Mouse (Mus musculus): ENCODE measurements around the gene Pla2g5. TPM values are rescaled to one million over a fixed set of nuclear protein-coding genes. Genes with fewer than 3 reads are reported as not detected.
"Not testable (repeated sequence)": the region's sequence is repeated elsewhere in the genome, so short reads cannot be mapped to it uniquely, and the experiment has no call there.

Pla2g5 gene
- polyA plus RNA-seq, 1 experiment from 2014 or later, result 0.32 TPM

- not testable (repeated sequence) for H3K9ac ChIP-seq (replicated peaks; ENCODE audit: low read depth, low read length); H3K36me3 ChIP-seq (ENCODE audit: control insufficient read depth, insufficient read depth, low read length); H3K9me3 ChIP-seq (ENCODE audit: control insufficient read depth, low read depth, low read length); ATAC-seq (ENCODE audit: insufficient number of reproducible peaks, insufficient read depth, low FRiP score, low read depth); H3K27me3 ChIP-seq (ENCODE audit: control insufficient read depth, insufficient read depth, low read length); H3K4me1 ChIP-seq (ENCODE audit: control insufficient read depth, insufficient read depth, low read length); H3K27ac ChIP-seq (ENCODE audit: low read length); H3K4me3 ChIP-seq (ENCODE audit: low read depth, low read length); H3K4me2 ChIP-seq (replicated peaks; ENCODE audit: low read depth, low read length)
- 80% methylated on average over 2 of the region's 2 CpGs for WGBS
Measured at GRCm38 (mm10) chr4:138824161-138824560, 39.1 kb downstream of the Pla2g5 start.

- 85% methylated on average over 2 of the region's 2 CpGs for WGBS
- Histone ChIP-seq H3K9ac (replicated peaks; ENCODE audit: low read depth, low read length) (no peak overlapping the region), H3K4me1 (ENCODE audit: control insufficient read depth, insufficient read depth, low read length) (peaks cover under 1% of the 10 kb centered on the region; the same call in 1 of the 2 replicates), H3K36me3 (ENCODE audit: control insufficient read depth, insufficient read depth, low read length) (no peaks in the 10 kb centered on the region), H3K4me3 (ENCODE audit: low read depth, low read length) (no peak overlapping the region), H3K4me2 (replicated peaks; ENCODE audit: low read depth, low read length) (no peak overlapping the region), H3K27ac (ENCODE audit: low read length) (no peak overlapping the region), H3K9me3 (ENCODE audit: control insufficient read depth, low read depth, low read length) (no peaks in the 10 kb centered on the region), H3K27me3 (ENCODE audit: control insufficient read depth, insufficient read depth, low read length) (no peaks in the 10 kb centered on the region)
- no peak for ATAC-seq (ENCODE audit: insufficient number of reproducible peaks, insufficient read depth, low FRiP score, low read depth)
Measured at GRCm38 (mm10) chr4:138821036-138821435, 42.2 kb downstream of the Pla2g5 start.

- H3K4me1 ChIP-seq (ENCODE audit: control insufficient read depth, insufficient read depth, low read length), result no peaks in the 10 kb centered on the region
- no peaks in the 10 kb centered on the region for H3K36me3 ChIP-seq (ENCODE audit: control insufficient read depth, insufficient read depth, low read length)
- no peak overlapping the region for H3K9ac ChIP-seq (replicated peaks; ENCODE audit: low read depth, low read length)
- no peaks in the 10 kb centered on the region for H3K9me3 ChIP-seq (ENCODE audit: control insufficient read depth, low read depth, low read length)
- no peak for ATAC-seq (ENCODE audit: insufficient number of reproducible peaks, insufficient read depth, low FRiP score, low read depth)
- H3K27ac ChIP-seq (ENCODE audit: low read length), result no peak overlapping the region
- no peaks in the 10 kb centered on the region for H3K27me3 ChIP-seq (ENCODE audit: control insufficient read depth, insufficient read depth, low read length)
- no peak overlapping the region for H3K4me3 ChIP-seq (ENCODE audit: low read depth, low read length)
- H3K4me2 ChIP-seq (replicated peaks; ENCODE audit: low read depth, low read length), result no peak overlapping the region
- 39% methylated on average over 8 of the region's 8 CpGs for WGBS
Measured at GRCm38 (mm10) chr4:138819101-138819500, 44.2 kb downstream of the Pla2g5 start.

- Histone ChIP-seq H3K9ac (replicated peaks; ENCODE audit: low read depth, low read length) (no peak overlapping the region), H3K9me3 (ENCODE audit: control insufficient read depth, low read depth, low read length) (no peaks in the 10 kb centered on the region), H3K27me3 (ENCODE audit: control insufficient read depth, insufficient read depth, low read length) (no peaks in the 10 kb centered on the region), H3K36me3 (ENCODE audit: control insufficient read depth, insufficient read depth, low read length) (no peaks in the 10 kb centered on the region), H3K4me2 (replicated peaks; ENCODE audit: low read depth, low read length) (no peak overlapping the region), H3K4me1 (ENCODE audit: control insufficient read depth, insufficient read depth, low read length) (no peaks in the 10 kb centered on the region), H3K27ac (ENCODE audit: low read length) (no peak overlapping the region), H3K4me3 (ENCODE audit: low read depth, low read length) (no peak overlapping the region)
- ATAC-seq (ENCODE audit: insufficient number of reproducible peaks, insufficient read depth, low FRiP score, low read depth), result no peak
- WGBS, result 73% methylated on average over 6 of the region's 6 CpGs
Measured at GRCm38 (mm10) chr4:138817736-138818135, 45.5 kb downstream of the Pla2g5 start.

GRCm38 (mm10) chr4:138816166-138816565, 47.1 kb downstream of the Pla2g5 start:
- ATAC-seq (ENCODE audit: insufficient number of reproducible peaks, insufficient read depth, low FRiP score, low read depth), result no peak
- WGBS, result 74% methylated on average over 9 of the region's 9 CpGs
- no peaks in the 10 kb centered on the region for H3K27me3 ChIP-seq (ENCODE audit: control insufficient read depth, insufficient read depth, low read length)
- H3K36me3 ChIP-seq (ENCODE audit: control insufficient read depth, insufficient read depth, low read length), result no peaks in the 10 kb centered on the region
- no peak overlapping the region for H3K27ac ChIP-seq (ENCODE audit: low read length)
- no peak overlapping the region for H3K4me3 ChIP-seq (ENCODE audit: low read depth, low read length)
- H3K9ac ChIP-seq (replicated peaks; ENCODE audit: low read depth, low read length), result no peak overlapping the region
- H3K9me3 ChIP-seq (ENCODE audit: control insufficient read depth, low read depth, low read length), result no peaks in the 10 kb centered on the region
- no peaks in the 10 kb centered on the region for H3K4me1 ChIP-seq (ENCODE audit: control insufficient read depth, insufficient read depth, low read length)
- no peak overlapping the region for H3K4me2 ChIP-seq (replicated peaks; ENCODE audit: low read depth, low read length)

- WGBS, result 45% methylated on average over 7 of the region's 7 CpGs
- no peak overlapping the region for H3K9ac ChIP-seq (replicated peaks; ENCODE audit: low read depth, low read length)
- H3K27ac ChIP-seq (ENCODE audit: low read length), result no peak overlapping the region
- H3K4me2 ChIP-seq (replicated peaks; ENCODE audit: low read depth, low read length), result no peak overlapping the region
- no peaks in the 10 kb centered on the region; the same call in 1 of the 2 replicates for H3K4me1 ChIP-seq (ENCODE audit: control insufficient read depth, insufficient read depth, low read length)
- H3K4me3 ChIP-seq (ENCODE audit: low read depth, low read length), result no peak overlapping the region
- no peaks in the 10 kb centered on the region for H3K27me3 ChIP-seq (ENCODE audit: control insufficient read depth, insufficient read depth, low read length)
- no peak for ATAC-seq (ENCODE audit: insufficient number of reproducible peaks, insufficient read depth, low FRiP score, low read depth)
- H3K36me3 ChIP-seq (ENCODE audit: control insufficient read depth, insufficient read depth, low read length), result no peaks in the 10 kb centered on the region
- H3K9me3 ChIP-seq (ENCODE audit: control insufficient read depth, low read depth, low read length), result no peaks in the 10 kb centered on the region
Measured at GRCm38 (mm10) chr4:138806920-138807541, 56.3 kb downstream of the Pla2g5 start.

GRCm38 (mm10) chr4:138806160-138806559, 57.1 kb downstream of the Pla2g5 start:
- Histone ChIP-seq H3K4me2 (replicated peaks; ENCODE audit: low read depth, low read length) (no peak overlapping the region), H3K36me3 (ENCODE audit: control insufficient read depth, insufficient read depth, low read length) (no peaks in the 10 kb centered on the region), H3K27me3 (ENCODE audit: control insufficient read depth, insufficient read depth, low read length) (no peaks in the 10 kb centered on the region), H3K9me3 (ENCODE audit: control insufficient read depth, low read depth, low read length) (no peaks in the 10 kb centered on the region), H3K9ac (replicated peaks; ENCODE audit: low read depth, low read length) (no peak overlapping the region), H3K4me1 (ENCODE audit: control insufficient read depth, insufficient read depth, low read length) (no peaks in the 10 kb centered on the region; the same call in 1 of the 2 replicates), H3K27ac (ENCODE audit: low read length) (no peak overlapping the region), H3K4me3 (ENCODE audit: low read depth, low read length) (no peak overlapping the region)
- no peak for ATAC-seq (ENCODE audit: insufficient number of reproducible peaks, insufficient read depth, low FRiP score, low read depth)
- WGBS, result 78% methylated on average over 8 of the region's 8 CpGs

GRCm38 (mm10) chr4:138805248-138805647, 58.0 kb downstream of the Pla2g5 start:
- no peaks in the 10 kb centered on the region for H3K36me3 ChIP-seq (ENCODE audit: control insufficient read depth, insufficient read depth, low read length)
- no peak for ATAC-seq (ENCODE audit: insufficient number of reproducible peaks, insufficient read depth, low FRiP score, low read depth)
- 60% methylated on average over 8 of the region's 8 CpGs for WGBS
- no peak overlapping the region for H3K27ac ChIP-seq (ENCODE audit: low read length)
- H3K4me2 ChIP-seq (replicated peaks; ENCODE audit: low read depth, low read length), result no peak overlapping the region
- no peaks in the 10 kb centered on the region; the same call in 1 of the 2 replicates for H3K4me1 ChIP-seq (ENCODE audit: control insufficient read depth, insufficient read depth, low read length)
- no peak overlapping the region for H3K9ac ChIP-seq (replicated peaks; ENCODE audit: low read depth, low read length)
- no peak overlapping the region for H3K4me3 ChIP-seq (ENCODE audit: low read depth, low read length)
- H3K27me3 ChIP-seq (ENCODE audit: control insufficient read depth, insufficient read depth, low read length), result no peaks in the 10 kb centered on the region
- no peaks in the 10 kb centered on the region for H3K9me3 ChIP-seq (ENCODE audit: control insufficient read depth, low read depth, low read length)

- no peak overlapping the region for H3K9ac ChIP-seq (replicated peaks; ENCODE audit: low read depth, low read length)
- no peaks in the 10 kb centered on the region for H3K27me3 ChIP-seq (ENCODE audit: control insufficient read depth, insufficient read depth, low read length)
- H3K27ac ChIP-seq (ENCODE audit: low read length), result no peak overlapping the region
- H3K4me2 ChIP-seq (replicated peaks; ENCODE audit: low read depth, low read length), result no peak overlapping the region
- no peaks in the 10 kb centered on the region for H3K9me3 ChIP-seq (ENCODE audit: control insufficient read depth, low read depth, low read length)
- ATAC-seq (ENCODE audit: insufficient number of reproducible peaks, insufficient read depth, low FRiP score, low read depth), result no peak
- WGBS, result 88% methylated on average over 11 of the region's 11 CpGs
- H3K4me1 ChIP-seq (ENCODE audit: control insufficient read depth, insufficient read depth, low read length), result no peaks in the 10 kb centered on the region; the same call in 1 of the 2 replicates
- no peak overlapping the region for H3K4me3 ChIP-seq (ENCODE audit: low read depth, low read length)
- no peaks in the 10 kb centered on the region for H3K36me3 ChIP-seq (ENCODE audit: control insufficient read depth, insufficient read depth, low read length)
Measured at GRCm38 (mm10) chr4:138802917-138803316, 60.4 kb downstream of the Pla2g5 start.

All from stomach, embryonic 14.5 days (tissue).